ENCODE assay signal across 15 mouse cellular contexts in genomic region chr3:123514886-123515285, GRCm38 (mm10).
DNase-seq lines count a peak whose midpoint lies in the region; ATAC-seq and TF ChIP-seq lines count a peak whose summit lies in the region.
"Had no signal": no experiment of that assay in that cellular context is flagged by ENCODE, and none has a peak within 500 bp of the region (broad histone marks: within the 10 kb centered on the region; RNA-seq: fewer than 3 reads in every experiment).

No protein-coding gene starts in this region.

- H3K4me2 ChIP-seq in forebrain, embryonic 14.5 days (ENCODE audit: low read length) = no peak overlapping the region
- H3K4me2 ChIP-seq in forebrain, embryonic 15.5 days (replicated peaks) = no peak overlapping the region
- H3K4me2 ChIP-seq: embryonic facial prominence, embryonic 13.5 days; hindbrain, embryonic 14.5 days; liver, embryonic 13.5 days had no signal

- 0 out of 2 replicates have a peak, but pooled peaks have one; percentile 32 for ATAC-seq in forebrain, embryonic 14.5 days
- no peak for ATAC-seq in forebrain, embryonic 15.5 days (replicated peaks)

- intact Hi-C loops in gastrocnemius, adult 2 months (cut with DNase I) = loop anchor here (10.0 kb wide), 1 partner anchor 1070 kb away; the partner anchor contains the start of gene 1700003H04Rik

- H3K36me3 ChIP-seq in forebrain, embryonic 14.5 days (ENCODE audit: control insufficient read depth, insufficient read depth, low read length) = no peaks in the 10 kb centered on the region
- no peaks in the 10 kb centered on the region for H3K36me3 ChIP-seq in forebrain, embryonic 15.5 days
- H3K36me3 ChIP-seq: embryonic facial prominence, embryonic 13.5 days; heart, embryonic 10.5 days; liver, embryonic 13.5 days had no signal

- no peak for DNase-seq in forebrain, embryonic 14.5 days (ENCODE audit: low spot score)
- DNase-seq in ES-CJ7 (ENCODE audit: low read depth, low spot score) (peak; percentile 50), R1 (ENCODE audit: low read depth, low spot score) (peak; percentile 65)
- DNase-seq in naive thymus-derived CD4-positive, alpha-beta T cell, adult 2 months (ENCODE audit: low read depth) = peak; percentile 32
- DNase-seq in gastrocnemius, adult 2 months = no peak
- DNase-seq in ovary, adult 18-20 months (ENCODE audit: low spot score) = no peak
- DNase-seq: adrenal gland, adult 8-10 months; liver, embryonic 13.5 days; lung, adult 2 months had no signal

- no peak overlapping the region for H3K27ac ChIP-seq in forebrain, embryonic 14.5 days (ENCODE audit: low read depth, low read length)
- H3K27ac ChIP-seq in forebrain, embryonic 15.5 days (replicated peaks) = no peak overlapping the region
- H3K27ac ChIP-seq in gastrocnemius, adult 2 months = no peak overlapping the region
- H3K27ac ChIP-seq: embryonic facial prominence, embryonic 13.5 days; heart, embryonic 10.5 days; hindbrain, embryonic 14.5 days; liver, embryonic 13.5 days had no signal

- H3K9ac ChIP-seq in forebrain, embryonic 14.5 days (ENCODE audit: low read length) = no peak overlapping the region
- H3K9ac ChIP-seq in forebrain, embryonic 15.5 days (replicated peaks) = no peak overlapping the region
- H3K9ac ChIP-seq: embryonic facial prominence, embryonic 13.5 days; hindbrain, embryonic 14.5 days; liver, embryonic 13.5 days had no signal

- no peak for TF ChIP-seq CTCF in gastrocnemius, adult 2 months (IDR thresholded peaks at IDR 0.05)

- no peaks in the 10 kb centered on the region for H3K27me3 ChIP-seq in forebrain, embryonic 14.5 days (replicated peaks; ENCODE audit: control insufficient read depth, insufficient read depth, low read length)
- H3K27me3 ChIP-seq in forebrain, embryonic 15.5 days = no peaks in the 10 kb centered on the region
- H3K27me3 ChIP-seq: embryonic facial prominence, embryonic 13.5 days; liver, embryonic 13.5 days; Patski had no signal

- H3K9me3 ChIP-seq in forebrain, embryonic 14.5 days (replicated peaks; ENCODE audit: control insufficient read depth, low read length) = no peaks in the 10 kb centered on the region
- H3K9me3 ChIP-seq in forebrain, embryonic 15.5 days = no peaks in the 10 kb centered on the region
- H3K9me3 ChIP-seq: embryonic facial prominence, embryonic 13.5 days; heart, embryonic 10.5 days; liver, embryonic 13.5 days had no signal

- H3K4me3 ChIP-seq in forebrain, embryonic 14.5 days (ENCODE audit: low read depth, low read length) = no peak overlapping the region
- H3K4me3 ChIP-seq in forebrain, embryonic 15.5 days = no peak overlapping the region
- no peak overlapping the region for H3K4me3 ChIP-seq in gastrocnemius, adult 2 months
- H3K4me3 ChIP-seq: embryonic facial prominence, embryonic 13.5 days; erythroblast, embryonic 14.5 days; heart, embryonic 10.5 days; liver, embryonic 13.5 days had no signal

- WGBS in forebrain, embryonic 14.5 days = 52% methylated on average over 5 of the region's 5 CpGs
- WGBS in forebrain, embryonic 15.5 days = 58% methylated on average over 5 of the region's 5 CpGs

- no peaks in the 10 kb centered on the region for H3K4me1 ChIP-seq in forebrain, embryonic 14.5 days (ENCODE audit: control insufficient read depth, insufficient read depth, low read length)
- H3K4me1 ChIP-seq in forebrain, embryonic 15.5 days = 0 out of 2 replicates have a peak, but pooled peaks cover 2% of the 10 kb centered on the region

Comparison
In these comparisons a context has a peak if more than half of its experiments do, and no peak if none do; other contexts are left out.
1. DNase-seq: peak in ES-CJ7 (single experiment), R1 (single experiment) and naive thymus-derived CD4-positive, alpha-beta T cell, adult 2 months (single experiment); none in forebrain, embryonic 14.5 days (single experiment), gastrocnemius, adult 2 months (single experiment) and ovary, adult 18-20 months (single experiment).